Mouse (Mus musculus) megakaryocyte, embryonic 14.5 days (primary cell): ENCODE measurements around the gene Gm42791. TPM values are rescaled to one million over a fixed set of nuclear protein-coding genes. Genes with fewer than 3 reads are reported as not detected.

Source experiments
- H3K27me3 ChIP-seq: replicated peaks from 2 replicates; pipeline ENCODE3; 2012; ENCODE audit warnings: inconsistent platforms
- H3K36me3 ChIP-seq: replicated peaks from 2 replicates; pipeline ENCODE3; 2012; ENCODE audit warnings: low read length, inconsistent platforms, mixed read lengths
- H3K4me1 ChIP-seq: 2 replicates; pipeline ENCODE4 v1.6.1; 2012; ENCODE audit warnings: inconsistent platforms
- H3K4me3 ChIP-seq: replicated peaks from 2 replicates; pipeline ENCODE3; 2012; ENCODE audit warnings: moderate library complexity, mild to moderate bottlenecking, inconsistent platforms
- H3K9me3 ChIP-seq: 2 replicates; pipeline ENCODE4 v1.6.1; 2012; ENCODE audit warnings: inconsistent platforms
- FLI1 ChIP-seq: IDR thresholded peaks from 2 replicates; pipeline ENCODE4 v1.6.1; 2012; ENCODE audit warnings: low read length, inconsistent platforms, mixed read lengths
- GATA1 ChIP-seq: IDR thresholded peaks from 3 replicates; pipeline ENCODE4 v1.6.1; 2012; ENCODE audit warnings: mixed read lengths, low read length, inconsistent platforms, borderline replicate concordance
- polyA plus RNA-seq: library from polyadenylated mRNA; stranded (reverse); fragments of >175 nt; gene quantifications from 2 replicates; pipeline ENCODE4 v1.2.3, GENCODE M21; 2012; ENCODE audit warnings: low replicate concordance; ENCODE audit not compliant: insufficient read depth

Gm42791 gene
- polyA plus RNA-seq, 1 experiment = not detected

DNA sequence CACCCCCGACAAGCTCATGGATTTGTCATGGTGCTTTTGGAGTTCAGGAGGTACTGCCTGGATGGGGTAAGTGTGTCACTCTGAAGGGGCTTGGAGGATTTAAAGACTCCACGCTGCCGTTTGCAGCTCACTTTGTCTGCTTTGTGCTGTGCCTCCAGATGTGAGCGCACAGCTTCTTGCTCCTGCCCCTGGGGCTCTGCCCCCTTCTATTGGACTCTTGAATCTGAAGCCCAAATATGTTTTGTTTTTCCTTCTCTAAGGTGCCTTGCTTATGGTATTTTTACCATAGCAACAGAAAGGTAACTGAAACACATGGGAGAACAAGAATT lies 1.7 kb upstream of the Gm42791 start:
- no peaks in the 10 kb centered on the region for H3K36me3 ChIP-seq
- H3K9me3 ChIP-seq = peaks cover 19% of the 10 kb centered on the region
- TF ChIP-seq FLI1 (no peak), GATA1 (no peak)
- H3K4me1 ChIP-seq = peaks cover 16% of the 10 kb centered on the region
- peaks cover 2% of the 10 kb centered on the region for H3K27me3 ChIP-seq
- H3K4me3 ChIP-seq = no peak overlapping the region

DNA sequence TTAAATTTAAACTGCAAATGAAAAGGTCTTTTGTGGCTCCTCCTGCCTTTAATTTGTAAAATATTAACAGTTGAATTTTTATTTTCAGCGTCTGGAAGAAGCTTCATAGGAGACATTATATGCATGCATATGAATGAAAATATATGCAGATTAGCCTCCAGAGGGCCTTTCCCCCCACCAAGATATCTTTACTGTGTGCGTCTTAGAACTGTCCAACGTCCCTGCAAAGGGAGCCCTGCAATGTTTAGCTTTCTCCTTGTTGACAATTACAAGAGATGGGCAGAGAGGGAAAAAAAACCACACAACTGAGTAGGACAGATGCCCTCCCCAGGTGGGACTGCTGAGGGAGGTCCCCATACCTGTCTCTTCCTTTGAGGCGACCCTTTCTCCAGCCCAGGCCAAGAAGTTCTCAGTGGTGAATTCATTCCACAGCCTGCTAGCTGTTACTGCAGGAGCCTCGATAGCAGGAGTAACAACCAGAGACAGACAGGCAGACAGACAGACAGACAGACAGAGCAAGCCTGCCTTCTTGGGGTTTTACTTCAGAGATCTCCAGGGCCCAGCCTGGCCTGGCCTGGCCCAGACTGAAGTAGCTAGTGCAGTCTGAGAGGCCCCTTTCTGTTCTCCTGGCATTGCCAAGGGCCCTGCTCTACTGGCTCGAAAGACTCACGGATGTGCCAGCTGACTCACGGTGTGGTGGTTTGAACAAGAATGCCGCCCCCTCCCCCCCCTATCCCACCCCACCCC lies 1.2 kb upstream of the Gm42791 start:
- H3K4me1 ChIP-seq = peaks cover 16% of the 10 kb centered on the region
- TF ChIP-seq FLI1 (no peak), GATA1 (no peak)
- H3K27me3 ChIP-seq = peaks cover 2% of the 10 kb centered on the region
- H3K36me3 ChIP-seq = no peaks in the 10 kb centered on the region
- H3K9me3 ChIP-seq = peaks cover 16% of the 10 kb centered on the region
- no peak overlapping the region for H3K4me3 ChIP-seq

DNA sequence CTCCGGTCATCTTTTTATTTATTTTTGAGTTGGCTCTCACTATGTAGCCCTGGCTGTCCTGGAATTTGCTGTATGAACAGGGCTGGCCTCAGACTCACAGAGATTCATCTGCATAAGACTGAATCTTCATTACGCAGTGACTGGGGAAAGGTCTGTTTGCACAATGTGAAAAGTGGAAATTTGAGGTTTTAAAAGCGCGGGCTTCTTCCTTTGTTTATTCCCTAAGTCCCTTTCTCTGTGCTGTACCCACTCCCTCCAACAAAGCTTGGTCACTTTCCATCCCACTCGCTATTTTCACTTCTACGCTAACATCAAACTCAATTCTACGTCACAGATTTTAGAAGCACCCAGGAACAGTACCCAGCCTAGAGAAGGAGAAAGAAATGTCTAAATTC lies 639 bp downstream of the Gm42791 start:
- Histone ChIP-seq H3K36me3 (peaks cover 3% of the 10 kb centered on the region), H3K9me3 (peaks cover 27% of the 10 kb centered on the region), H3K4me3 (no peak overlapping the region), H3K4me1 (peaks cover 12% of the 10 kb centered on the region), H3K27me3 (peaks cover 2% of the 10 kb centered on the region)
- TF ChIP-seq GATA1 (no peak), FLI1 (no peak)

DNA sequence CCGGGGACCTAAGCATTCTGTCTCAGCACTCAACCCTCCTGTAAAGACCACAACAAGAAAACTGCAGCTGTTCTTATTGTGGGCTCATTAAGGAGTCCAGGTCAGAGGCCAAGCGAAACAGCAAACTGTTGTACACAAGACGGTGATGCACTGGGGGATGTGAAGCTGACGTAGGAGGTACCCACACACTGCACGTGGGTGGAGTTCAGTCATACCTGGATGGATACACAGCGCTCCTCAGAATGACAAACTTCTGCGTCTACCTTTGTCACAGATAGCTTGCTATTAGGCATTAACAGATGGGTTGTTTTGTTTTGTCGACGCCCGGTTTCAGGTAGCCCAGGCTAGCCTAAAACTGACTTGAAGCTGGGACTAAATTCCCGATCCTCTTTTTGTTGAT lies 2.3 kb downstream of the Gm42791 start:
- Histone ChIP-seq H3K36me3 (peaks cover 3% of the 10 kb centered on the region), H3K9me3 (peaks cover 38% of the 10 kb centered on the region)
- no peak for TF ChIP-seq GATA1
- no peak for TF ChIP-seq FLI1

DNA sequence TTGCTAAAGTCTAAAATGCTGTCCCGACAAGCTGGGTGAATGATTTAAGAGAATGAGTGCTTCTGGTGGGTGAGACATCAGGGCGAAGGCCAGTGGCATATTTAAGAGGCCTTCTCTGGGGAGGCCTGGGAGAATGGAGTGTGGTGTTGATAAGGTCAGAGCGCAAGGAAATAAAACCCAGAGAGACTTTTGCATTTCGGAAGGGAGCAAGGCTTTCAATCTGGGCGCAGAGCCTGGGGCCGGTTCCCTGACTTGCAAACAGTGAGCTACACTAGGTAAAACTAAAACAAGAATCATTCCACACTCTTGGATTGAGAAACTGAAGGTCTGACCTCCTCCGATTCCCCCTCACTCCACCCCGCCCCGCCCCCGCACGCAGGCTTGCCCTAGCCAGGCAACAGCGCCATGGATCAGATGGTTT lies 4.0 kb downstream of the Gm42791 start:
- Histone ChIP-seq H3K4me3 (no peak overlapping the region), H3K36me3 (peaks cover 3% of the 10 kb centered on the region), H3K9me3 (peaks cover 49% of the 10 kb centered on the region), H3K4me1 (peaks cover 12% of the 10 kb centered on the region), H3K27me3 (no peaks in the 10 kb centered on the region)
- TF ChIP-seq GATA1 = no peak
- TF ChIP-seq FLI1 = no peak

More for the DNA sequence above, 2.3 kb downstream of the Gm42791 start:
- peaks cover 2% of the 10 kb centered on the region for H3K27me3 ChIP-seq
- H3K4me1 ChIP-seq = peaks cover 12% of the 10 kb centered on the region
- H3K4me3 ChIP-seq = no peak overlapping the region

DNA sequence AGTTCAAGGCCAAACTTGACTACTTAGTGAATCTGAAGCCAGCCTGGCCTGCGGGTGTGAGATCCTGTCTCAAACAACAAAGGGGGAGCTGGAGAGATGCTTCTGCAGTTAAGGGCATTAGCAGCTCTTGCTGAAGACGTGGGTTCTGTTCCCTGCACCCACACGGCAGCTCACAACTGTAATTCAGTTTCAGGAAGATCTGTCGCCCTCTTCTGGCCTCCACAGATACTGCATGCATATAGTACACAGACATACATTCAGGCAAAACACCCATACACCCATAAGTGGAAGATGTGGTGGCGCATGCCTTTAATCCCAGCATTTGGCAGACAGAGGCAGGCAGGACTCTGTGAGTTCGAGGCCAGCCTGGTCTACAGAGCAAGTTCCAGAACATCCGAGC lies 5.5 kb downstream of the Gm42791 start:
- H3K9me3 ChIP-seq = peaks cover 58% of the 10 kb centered on the region
- H3K4me1 ChIP-seq = peaks cover 4% of the 10 kb centered on the region
- H3K36me3 ChIP-seq = peaks cover 3% of the 10 kb centered on the region
- no peaks in the 10 kb centered on the region for H3K27me3 ChIP-seq
- TF ChIP-seq GATA1 = no peak
- no peak for TF ChIP-seq FLI1
- H3K4me3 ChIP-seq = no peak overlapping the region

DNA sequence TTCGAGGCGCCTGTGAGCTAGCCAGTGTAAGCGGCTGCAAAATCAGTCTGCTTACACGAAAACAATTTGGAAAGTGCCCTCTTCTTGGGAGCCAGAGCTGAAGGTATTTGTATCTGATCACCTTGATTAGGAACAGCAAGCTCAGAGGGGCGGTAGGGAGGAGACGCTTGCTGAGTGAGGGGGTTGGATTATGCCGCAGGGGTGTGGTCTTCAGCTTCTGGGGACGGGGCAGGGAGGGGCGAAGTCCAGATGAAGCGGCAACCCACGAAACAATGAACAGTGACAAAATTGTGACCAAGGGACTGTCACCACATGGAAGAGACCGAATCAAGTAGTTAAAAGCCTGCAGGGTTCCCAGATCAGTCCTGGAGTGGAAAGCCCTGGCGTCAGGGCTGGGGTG lies 10.0 kb downstream of the Gm42791 start:
- no peak for TF ChIP-seq FLI1
- Histone ChIP-seq H3K4me1 (peaks cover 5% of the 10 kb centered on the region), H3K27me3 (no peaks in the 10 kb centered on the region), H3K4me3 (no peak overlapping the region), H3K9me3 (peaks cover 54% of the 10 kb centered on the region), H3K36me3 (peaks cover 3% of the 10 kb centered on the region)

DNA sequence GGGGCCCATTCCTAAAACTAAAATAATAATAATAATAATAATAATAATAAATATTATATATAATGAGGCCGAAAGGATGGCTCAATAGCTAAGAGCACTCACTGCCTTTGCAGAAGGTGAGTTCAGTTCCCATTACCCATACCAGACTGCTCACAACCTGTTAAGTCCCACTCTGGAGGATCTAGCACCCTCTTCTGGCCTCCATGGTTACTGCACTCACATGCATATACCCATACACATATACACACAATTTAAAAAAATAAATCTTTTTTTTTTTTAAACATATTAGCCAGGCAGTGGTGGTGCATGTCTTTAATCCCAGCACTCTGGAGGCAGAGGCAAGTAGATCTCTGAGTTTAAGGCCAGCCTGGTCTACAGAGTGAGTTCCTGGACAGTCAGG lies 11.3 kb downstream of the Gm42791 start:
- TF ChIP-seq GATA1 = no peak
- no peak for TF ChIP-seq FLI1
- Histone ChIP-seq H3K4me1 (peaks cover 14% of the 10 kb centered on the region), H3K36me3 (no peaks in the 10 kb centered on the region)

DNA sequence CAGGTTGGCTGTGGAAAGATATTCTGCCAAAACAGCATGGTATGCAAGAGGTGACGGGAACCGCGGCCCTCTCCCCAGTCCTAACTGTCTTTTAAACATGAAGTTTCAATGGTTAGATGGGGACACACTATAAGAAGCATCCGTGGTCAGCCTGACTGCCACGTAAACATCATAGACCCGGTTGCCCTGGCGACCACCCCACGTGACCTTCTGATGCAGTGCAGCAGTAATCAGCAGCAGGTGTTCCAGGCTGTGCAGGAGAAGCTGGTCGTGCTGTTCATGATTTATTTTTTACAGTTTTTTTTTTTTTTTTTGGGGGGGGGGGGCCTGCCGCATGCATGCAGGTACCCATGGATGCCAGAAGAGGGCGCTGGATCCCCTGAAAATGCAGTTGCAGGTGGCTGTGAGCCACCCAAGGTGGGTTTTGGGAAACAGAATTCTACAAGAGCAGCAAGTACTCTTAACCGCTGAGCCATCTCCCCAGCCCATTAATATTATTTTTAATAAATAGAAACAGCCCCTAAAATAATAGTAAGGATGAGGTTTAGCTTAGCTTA lies 11.8 kb downstream of the Gm42791 start:
- TF ChIP-seq GATA1 (no peak), FLI1 (no peak)
- peaks cover 19% of the 10 kb centered on the region for H3K4me1 ChIP-seq
- H3K27me3 ChIP-seq = peaks cover 2% of the 10 kb centered on the region
- H3K9me3 ChIP-seq = peaks cover 43% of the 10 kb centered on the region
- no peak overlapping the region for H3K4me3 ChIP-seq
- H3K36me3 ChIP-seq = no peaks in the 10 kb centered on the region

More for the DNA sequence above, 11.3 kb downstream of the Gm42791 start:
- Histone ChIP-seq H3K4me3 (no peak overlapping the region), H3K9me3 (peaks cover 47% of the 10 kb centered on the region), H3K27me3 (no peaks in the 10 kb centered on the region)

DNA sequence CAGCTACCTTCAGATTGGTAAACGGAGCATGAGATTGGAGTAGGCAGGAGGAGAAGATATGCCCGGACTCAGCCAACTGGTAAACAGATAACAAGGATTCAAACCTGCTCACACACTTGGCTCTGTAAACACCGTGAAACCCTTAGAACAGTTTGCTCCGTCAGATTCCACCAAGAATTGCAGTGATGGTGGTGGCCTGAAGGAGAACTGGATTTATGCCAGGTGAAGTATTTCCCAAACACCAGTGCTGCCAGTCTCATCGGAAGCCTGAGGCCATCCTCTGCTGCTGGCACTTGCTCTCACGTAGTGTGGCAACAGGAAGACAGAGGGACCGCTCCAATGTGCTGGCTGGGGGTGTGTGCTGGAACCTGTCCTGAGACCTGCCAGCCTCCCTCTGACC lies 12.6 kb downstream of the Gm42791 start:
- Histone ChIP-seq H3K4me3 (no peak overlapping the region), H3K4me1 (peaks cover 27% of the 10 kb centered on the region), H3K27me3 (peaks cover 2% of the 10 kb centered on the region), H3K9me3 (peaks cover 36% of the 10 kb centered on the region), H3K36me3 (no peaks in the 10 kb centered on the region)
- TF ChIP-seq GATA1 (no peak), FLI1 (no peak)
